8 mouse cellular contexts compared by ENCODE assay signal in genomic region chr10:86491316-86492088, GRCm38 (mm10). TPM values are rescaled to one million over a fixed set of nuclear protein-coding genes. Genes with fewer than 3 reads are reported as not detected.
DNase-seq lines count a peak whose midpoint lies in the region; ATAC-seq and TF ChIP-seq lines count a peak whose summit lies in the region.

No protein-coding gene starts in this region.

- TF ChIP-seq CTCF in kidney, postnatal 0 days (IDR thresholded peaks at IDR 0.05; ENCODE audit: low read depth), result no peak

- 19% methylated on average over 3 of the region's 3 CpGs for WGBS in kidney, postnatal 0 days
- 31% methylated on average over 3 of the region's 3 CpGs for WGBS in embryonic facial prominence, embryonic 11.5 days
- 18% methylated on average over 3 of the region's 3 CpGs for WGBS in hindbrain, embryonic 10.5 days
- 0% methylated on average over 3 of the region's 3 CpGs for WGBS in midbrain, embryonic 14.5 days

- H3K27me3 ChIP-seq in kidney, postnatal 0 days (ENCODE audit: insufficient read depth, low read length), result no peaks in the 10 kb centered on the region
- no peaks in the 10 kb centered on the region for H3K27me3 ChIP-seq in embryonic facial prominence, embryonic 11.5 days (ENCODE audit: control insufficient read depth, insufficient read depth, low read length)
- H3K27me3 ChIP-seq in hindbrain, embryonic 10.5 days (ENCODE audit: insufficient read depth, poor library complexity, severe bottlenecking), result no peaks in the 10 kb centered on the region
- H3K27me3 ChIP-seq in midbrain, embryonic 14.5 days (ENCODE audit: control insufficient read depth, insufficient read depth, low read length), result no peaks in the 10 kb centered on the region

- H3K9me3 ChIP-seq in kidney, postnatal 0 days (replicated peaks; ENCODE audit: low read length), result no peaks in the 10 kb centered on the region
- H3K9me3 ChIP-seq in embryonic facial prominence, embryonic 11.5 days (replicated peaks; ENCODE audit: control insufficient read depth, low read length), result no peaks in the 10 kb centered on the region
- H3K9me3 ChIP-seq in hindbrain, embryonic 10.5 days, result no peaks in the 10 kb centered on the region
- no peaks in the 10 kb centered on the region for H3K9me3 ChIP-seq in midbrain, embryonic 14.5 days (ENCODE audit: control insufficient read depth, low read length)

- H3K36me3 ChIP-seq in kidney, postnatal 0 days (ENCODE audit: insufficient read depth, low read length), result no peaks in the 10 kb centered on the region
- no peaks in the 10 kb centered on the region for H3K36me3 ChIP-seq in embryonic facial prominence, embryonic 11.5 days (replicated peaks; ENCODE audit: control insufficient read depth, insufficient read depth, low read depth, low read length)
- H3K36me3 ChIP-seq in hindbrain, embryonic 10.5 days, result no peaks in the 10 kb centered on the region
- no peaks in the 10 kb centered on the region for H3K36me3 ChIP-seq in midbrain, embryonic 14.5 days (ENCODE audit: control insufficient read depth, insufficient read depth, low read length)

- no peak overlapping the region for H3K9ac ChIP-seq in kidney, postnatal 0 days (ENCODE audit: low read depth, low read length)
- H3K9ac ChIP-seq in embryonic facial prominence, embryonic 11.5 days (replicated peaks; ENCODE audit: low read length), result peak overlapping the region; percentile 34
- H3K9ac ChIP-seq in midbrain, embryonic 14.5 days (replicated peaks; ENCODE audit: low read length), result peak overlapping the region; percentile 62

- peak; percentile 68 for ATAC-seq in kidney, postnatal 0 days (replicated peaks; ENCODE audit: low FRiP score, low read depth)
- ATAC-seq in embryonic facial prominence, embryonic 11.5 days (replicated peaks; ENCODE audit: insufficient number of reproducible peaks, low FRiP score, low TSS enrichment, low read depth), result 0 out of 2 replicates have a peak, but pooled peaks have one; percentile 54
- ATAC-seq in midbrain, embryonic 14.5 days (ENCODE audit: low FRiP score, low TSS enrichment), result peak; percentile 89

- H3K4me3 ChIP-seq in kidney, postnatal 0 days (replicated peaks; ENCODE audit: low read depth, low read length), result no peak overlapping the region
- H3K4me3 ChIP-seq in embryonic facial prominence, embryonic 11.5 days (ENCODE audit: low read depth, low read length), result no peak overlapping the region
- H3K4me3 ChIP-seq in hindbrain, embryonic 10.5 days, result peak overlapping the region; percentile 45
- peak overlapping the region; percentile 39 for H3K4me3 ChIP-seq in midbrain, embryonic 14.5 days (replicated peaks; ENCODE audit: low read depth, low read length)

- DNase-seq in kidney, postnatal 0 days (ENCODE audit: low spot score), result peak; percentile 38
- DNase-seq in kidney, postnatal 36 days, result no peak
- no peak for DNase-seq in embryonic facial prominence, embryonic 11.5 days (ENCODE audit: low spot score)
- peak; percentile 12 for DNase-seq in hindbrain, embryonic 10.5 days (ENCODE audit: low spot score)
- DNase-seq in midbrain, embryonic 14.5 days, result peak; percentile 75
- DNase-seq in c-Kit-positive CD71-positive TER-119-positive erythroid progenitor cells, embryonic 14.5 days (ENCODE audit: low spot score), result no peak
- no peak for DNase-seq in testis, postnatal 14 days (ENCODE audit: low spot score)
- no peak for DNase-seq in lung, postnatal 36 days

- 0 out of 2 replicates have a peak overlapping the region, but pooled peaks have one; percentile 10 for H3K4me2 ChIP-seq in kidney, postnatal 0 days (ENCODE audit: low read length)
- H3K4me2 ChIP-seq in embryonic facial prominence, embryonic 11.5 days (ENCODE audit: low read depth, low read length), result no peak overlapping the region
- peak overlapping the region; percentile 58 for H3K4me2 ChIP-seq in midbrain, embryonic 14.5 days (ENCODE audit: low read length)

- H3K4me1 ChIP-seq in kidney, postnatal 0 days (replicated peaks; ENCODE audit: insufficient read depth, low read length), result 0 out of 2 replicates have a peak, but pooled peaks cover 8% of the 10 kb centered on the region
- H3K4me1 ChIP-seq in embryonic facial prominence, embryonic 11.5 days (ENCODE audit: control insufficient read depth, insufficient read depth, low read length), result no peaks in the 10 kb centered on the region
- H3K4me1 ChIP-seq in hindbrain, embryonic 10.5 days (replicated peaks), result peaks cover 16% of the 10 kb centered on the region
- H3K4me1 ChIP-seq in midbrain, embryonic 14.5 days (ENCODE audit: control insufficient read depth, insufficient read depth, low read length), result peaks cover 16% of the 10 kb centered on the region

- H3K27ac ChIP-seq in kidney, postnatal 0 days, result 0 out of 2 replicates have a peak overlapping the region, but pooled peaks have one; percentile 13
- no peak overlapping the region for H3K27ac ChIP-seq in embryonic facial prominence, embryonic 11.5 days (replicated peaks; ENCODE audit: low read depth, low read length)
- H3K27ac ChIP-seq in hindbrain, embryonic 10.5 days, result peak overlapping the region; percentile 85
- H3K27ac ChIP-seq in midbrain, embryonic 14.5 days (replicated peaks; ENCODE audit: low read depth, low read length), result peak overlapping the region; percentile 87

RNA-seq across cellular contexts. Expression of gene Syn3, which starts 7.2 kb away (rescaled TPM):
- 5.4 and 5.9 TPM in 2 replicates for polyA plus RNA-seq in kidney, postnatal 0 days (2015; fragmentation: Nextera tagmentation; extraction: Ambion mirVana)
- 2.0 and 3.1 TPM in 2 replicates for polyA plus RNA-seq in embryonic facial prominence, embryonic 11.5 days (2014; fragmentation: Nextera tagmentation; extraction: Ambion mirVana)
- polyA plus RNA-seq in hindbrain, embryonic 10.5 days (2016; fragmentation: Nextera tagmentation; extraction: Ambion mirVana), result 3.2 and 3.9 TPM in 2 replicates
- polyA plus RNA-seq in midbrain, embryonic 14.5 days (2014; fragmentation: Nextera tagmentation; extraction: Ambion mirVana), result 24.3 and 25.6 TPM in 2 replicates

Comparison
In these comparisons a context has a peak if more than half of its experiments do, and no peak if none do; other contexts are left out.
1. DNase-seq: peak in kidney, postnatal 0 days (single experiment), hindbrain, embryonic 10.5 days (single experiment) and midbrain, embryonic 14.5 days (single experiment); none in kidney, postnatal 36 days (0 of 2), embryonic facial prominence, embryonic 11.5 days (single experiment), c-Kit-positive CD71-positive TER-119-positive erythroid progenitor cells, embryonic 14.5 days (single experiment), testis, postnatal 14 days (single experiment) and lung, postnatal 36 days (single experiment).
2. H3K4me3 ChIP-seq: peak in hindbrain, embryonic 10.5 days (single experiment) and midbrain, embryonic 14.5 days (single experiment); none in kidney, postnatal 0 days (single experiment) and embryonic facial prominence, embryonic 11.5 days (single experiment).
3. Peak in every context shown above with its lines, with median percentiles within 50 percentile points of each other: ATAC-seq.